Comparison of ENCODE assay signal across 9 mouse cellular contexts in the genomic region with DNA sequence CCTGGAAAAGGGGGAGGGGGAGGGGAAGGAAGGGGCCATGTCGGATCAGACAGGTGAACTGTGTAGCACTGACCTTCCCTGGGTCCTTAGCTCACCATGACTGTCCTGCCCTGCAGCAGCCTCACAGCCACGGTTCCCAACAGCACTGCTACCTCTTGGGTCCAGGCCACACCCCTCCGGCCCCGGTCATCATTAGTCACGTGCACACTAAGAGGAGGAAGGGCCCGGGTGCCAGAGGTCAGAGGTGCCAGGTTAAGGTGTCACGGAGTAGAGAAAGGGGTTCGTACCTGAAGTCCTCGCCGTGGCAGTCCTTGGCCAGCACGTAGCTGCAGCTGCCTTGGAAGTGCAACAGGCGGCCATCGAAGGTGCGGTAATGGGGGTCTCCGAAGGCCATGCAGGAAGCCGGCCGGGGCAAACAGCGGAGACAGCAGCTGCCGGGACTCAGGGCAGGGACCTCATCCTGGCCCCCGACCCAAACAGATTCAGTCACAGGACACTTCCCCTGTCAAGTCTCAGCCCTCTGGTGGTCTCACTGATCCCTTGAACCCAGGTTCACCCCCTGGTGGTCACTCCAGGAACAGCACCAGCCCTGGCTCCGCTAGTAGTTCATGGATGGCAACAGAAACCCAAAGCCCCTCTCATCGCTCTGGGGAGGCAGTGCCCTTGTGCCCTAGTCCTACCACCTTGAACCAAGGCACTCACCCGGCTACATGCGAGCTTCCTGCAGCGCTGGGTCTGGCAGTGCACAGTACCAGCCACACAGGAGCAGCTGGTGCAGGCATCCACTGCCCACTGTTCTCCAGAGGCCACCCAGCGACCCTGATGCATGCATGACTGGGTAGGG. TPM values are rescaled to one million over a fixed set of nuclear protein-coding genes. Genes with fewer than 3 reads are reported as not detected.
DNase-seq lines count a peak whose midpoint lies in the region; ATAC-seq lines count a peak whose summit lies in the region.
"Had no signal": no experiment of that assay in that cellular context is flagged by ENCODE, and none has a peak within 500 bp of the region (broad histone marks: within the 10 kb centered on the region; RNA-seq: fewer than 3 reads in every experiment).

No protein-coding gene starts in this region.

- no peak overlapping the region for H3K27ac ChIP-seq in forebrain, embryonic 14.5 days (ENCODE audit: low read depth, low read length)
- H3K27ac ChIP-seq in hindbrain, embryonic 16.5 days (ENCODE audit: low read depth, low read length), result no peak overlapping the region
- no peak overlapping the region for H3K27ac ChIP-seq in limb, embryonic 12.5 days
- H3K27ac ChIP-seq in midbrain, embryonic 12.5 days (replicated peaks), result no peak overlapping the region

- peaks cover 6% of the 10 kb centered on the region; the same call in 1 of the 2 replicates for H3K27me3 ChIP-seq in forebrain, embryonic 14.5 days (replicated peaks; ENCODE audit: control insufficient read depth, insufficient read depth, low read length)
- H3K27me3 ChIP-seq in hindbrain, embryonic 16.5 days (replicated peaks; ENCODE audit: control insufficient read depth, insufficient read depth, low read length), result peaks cover 9% of the 10 kb centered on the region
- H3K27me3 ChIP-seq in limb, embryonic 12.5 days, result no peaks in the 10 kb centered on the region
- H3K27me3 ChIP-seq in midbrain, embryonic 12.5 days, result peaks cover 35% of the 10 kb centered on the region

- no peaks in the 10 kb centered on the region for H3K9me3 ChIP-seq in forebrain, embryonic 14.5 days (replicated peaks; ENCODE audit: control insufficient read depth, low read length)
- no peaks in the 10 kb centered on the region for H3K9me3 ChIP-seq in hindbrain, embryonic 16.5 days (ENCODE audit: control insufficient read depth, low read length)
- H3K9me3 ChIP-seq in limb, embryonic 12.5 days, result no peaks in the 10 kb centered on the region
- H3K9me3 ChIP-seq in midbrain, embryonic 12.5 days, result no peaks in the 10 kb centered on the region

- peak overlapping the region; percentile 14; the same call in 1 of the 2 replicates for H3K4me3 ChIP-seq in forebrain, embryonic 14.5 days (ENCODE audit: low read depth, low read length)
- peak overlapping the region; percentile 35 for H3K4me3 ChIP-seq in hindbrain, embryonic 16.5 days (ENCODE audit: low read length)
- peak overlapping the region; percentile 26 for H3K4me3 ChIP-seq in limb, embryonic 12.5 days (replicated peaks)
- peak overlapping the region; percentile 32 for H3K4me3 ChIP-seq in midbrain, embryonic 12.5 days

- ATAC-seq in forebrain, embryonic 14.5 days, result peak; percentile 66
- ATAC-seq in hindbrain, embryonic 16.5 days, result peak; percentile 57
- ATAC-seq in limb, embryonic 12.5 days (ENCODE audit: insufficient number of reproducible peaks, insufficient read depth, low FRiP score, low TSS enrichment, low read depth), result peak; percentile 16; the same call in 1 of the 2 replicates
- ATAC-seq in midbrain, embryonic 12.5 days (ENCODE audit: low FRiP score, low read depth), result peak; percentile 63
- ATAC-seq: Patski had no signal

- DNase-seq in cerebellum, adult 11 months, result peak; percentile 30
- no peak for DNase-seq in cerebellum, adult 11-12 months
- DNase-seq in c-Kit-positive CD71-positive TER-119-negative erythroid progenitor cells, embryonic 14.5 days (ENCODE audit: low read depth), result peak; percentile 38
- DNase-seq in forebrain, embryonic 14.5 days (ENCODE audit: low spot score), result peak; percentile 76
- DNase-seq in spleen, postnatal 14 days (ENCODE audit: low spot score in 2 of 2), result peak; percentile 32 to 65

- WGBS in forebrain, embryonic 14.5 days, result 4% methylated on average over 26 of the region's 26 CpGs
- 4% methylated on average over 26 of the region's 26 CpGs for WGBS in hindbrain, embryonic 16.5 days
- WGBS in limb, embryonic 12.5 days, result 15% methylated on average over 26 of the region's 26 CpGs
- 6% methylated on average over 26 of the region's 26 CpGs for WGBS in midbrain, embryonic 12.5 days

- peaks cover 3% of the 10 kb centered on the region for H3K4me1 ChIP-seq in forebrain, embryonic 14.5 days (ENCODE audit: control insufficient read depth, insufficient read depth, low read length)
- no peaks in the 10 kb centered on the region for H3K4me1 ChIP-seq in hindbrain, embryonic 16.5 days (ENCODE audit: control insufficient read depth, insufficient read depth, low read depth, low read length)
- H3K4me1 ChIP-seq in limb, embryonic 12.5 days (replicated peaks), result peaks cover 15% of the 10 kb centered on the region
- H3K4me1 ChIP-seq in midbrain, embryonic 12.5 days, result peaks cover 9% of the 10 kb centered on the region

- peak overlapping the region; percentile 53 for H3K4me2 ChIP-seq in forebrain, embryonic 14.5 days (ENCODE audit: low read length)
- H3K4me2 ChIP-seq in hindbrain, embryonic 16.5 days (ENCODE audit: low read length), result peak overlapping the region; percentile 62
- peak overlapping the region; percentile 59 for H3K4me2 ChIP-seq in limb, embryonic 12.5 days
- H3K4me2 ChIP-seq in midbrain, embryonic 12.5 days (replicated peaks), result peak overlapping the region; percentile 63

- H3K36me3 ChIP-seq in forebrain, embryonic 14.5 days (ENCODE audit: control insufficient read depth, insufficient read depth, low read length), result no peaks in the 10 kb centered on the region
- H3K36me3 ChIP-seq in hindbrain, embryonic 16.5 days (ENCODE audit: control insufficient read depth, insufficient read depth, low read length), result no peaks in the 10 kb centered on the region
- H3K36me3 ChIP-seq in limb, embryonic 12.5 days, result peaks cover 55% of the 10 kb centered on the region
- H3K36me3 ChIP-seq in midbrain, embryonic 12.5 days, result no peaks in the 10 kb centered on the region

- H3K9ac ChIP-seq in forebrain, embryonic 14.5 days (ENCODE audit: low read length), result no peak overlapping the region
- peak overlapping the region; percentile 40; the same call in 1 of the 2 replicates for H3K9ac ChIP-seq in hindbrain, embryonic 16.5 days (ENCODE audit: low read depth, low read length)
- H3K9ac ChIP-seq in limb, embryonic 12.5 days (replicated peaks), result 0 out of 2 replicates have a peak overlapping the region, but pooled peaks have one; percentile 2
- peak overlapping the region; percentile 39; the same call in 1 of the 2 replicates for H3K9ac ChIP-seq in midbrain, embryonic 12.5 days (replicated peaks)

RNA-seq across cellular contexts. Expression of a gene that starts 13.7 kb away (rescaled TPM):
- polyA plus RNA-seq in forebrain, embryonic 14.5 days (2014; fragmentation: Nextera tagmentation; extraction: Ambion mirVana), result 0.27 TPM in 1 of 2 replicates, not detected in the other
- 0.56 TPM in 1 of 2 replicates, not detected in the other for polyA plus RNA-seq in hindbrain, embryonic 16.5 days (2015; fragmentation: Nextera tagmentation; extraction: Ambion mirVana)
- polyA plus RNA-seq in limb, embryonic 12.5 days (2016; fragmentation: Nextera tagmentation; extraction: Ambion mirVana), result 0.64 TPM in 1 of 2 replicates, not detected in the other
- not detected in 2 replicates for polyA plus RNA-seq in midbrain, embryonic 12.5 days (2016; fragmentation: Nextera tagmentation; extraction: Ambion mirVana)
- polyA plus RNA-seq: Patski had no signal

RNA-seq across cellular contexts. Expression of a gene that starts 17.4 kb away (rescaled TPM):
- polyA plus RNA-seq in forebrain, embryonic 14.5 days (2014; fragmentation: Nextera tagmentation; extraction: Ambion mirVana), result 340 and 395 TPM in 2 replicates
- polyA plus RNA-seq in hindbrain, embryonic 16.5 days (2015; fragmentation: Nextera tagmentation; extraction: Ambion mirVana), result 341 and 394 TPM in 2 replicates
- polyA plus RNA-seq in limb, embryonic 12.5 days (2016; fragmentation: Nextera tagmentation; extraction: Ambion mirVana), result 208 and 216 TPM in 2 replicates
- 210 and 211 TPM in 2 replicates for polyA plus RNA-seq in midbrain, embryonic 12.5 days (2016; fragmentation: Nextera tagmentation; extraction: Ambion mirVana)

RNA-seq across cellular contexts. Expression of a gene that starts 22.8 kb away (rescaled TPM):
- polyA plus RNA-seq in forebrain, embryonic 14.5 days (2014; fragmentation: Nextera tagmentation; extraction: Ambion mirVana), result 5.8 and 10.6 TPM in 2 replicates
- polyA plus RNA-seq in hindbrain, embryonic 16.5 days (2015; fragmentation: Nextera tagmentation; extraction: Ambion mirVana), result 15.0 and 22.9 TPM in 2 replicates
- 38.7 and 41.6 TPM in 2 replicates for polyA plus RNA-seq in limb, embryonic 12.5 days (2016; fragmentation: Nextera tagmentation; extraction: Ambion mirVana)
- 13.7 and 17.2 TPM in 2 replicates for polyA plus RNA-seq in midbrain, embryonic 12.5 days (2016; fragmentation: Nextera tagmentation; extraction: Ambion mirVana)

RNA-seq across cellular contexts. Expression of a gene that starts 41.5 kb away (rescaled TPM):
- polyA plus RNA-seq in forebrain, embryonic 14.5 days (2014; fragmentation: Nextera tagmentation; extraction: Ambion mirVana), result 0.98 and 1.4 TPM in 2 replicates
- 2.2 and 3.3 TPM in 2 replicates for polyA plus RNA-seq in hindbrain, embryonic 16.5 days (2015; fragmentation: Nextera tagmentation; extraction: Ambion mirVana)
- 1.7 and 2.2 TPM in 2 replicates for polyA plus RNA-seq in limb, embryonic 12.5 days (2016; fragmentation: Nextera tagmentation; extraction: Ambion mirVana)
- polyA plus RNA-seq in midbrain, embryonic 12.5 days (2016; fragmentation: Nextera tagmentation; extraction: Ambion mirVana), result 1.5 and 2.7 TPM in 2 replicates

RNA-seq across cellular contexts. Expression of a gene that starts 51.9 kb away (rescaled TPM):
- 1.1 and 2.5 TPM in 2 replicates for polyA plus RNA-seq in forebrain, embryonic 14.5 days (2014; fragmentation: Nextera tagmentation; extraction: Ambion mirVana)
- 2.7 and 5.1 TPM in 2 replicates for polyA plus RNA-seq in hindbrain, embryonic 16.5 days (2015; fragmentation: Nextera tagmentation; extraction: Ambion mirVana)
- 10.8 and 13.9 TPM in 2 replicates for polyA plus RNA-seq in limb, embryonic 12.5 days (2016; fragmentation: Nextera tagmentation; extraction: Ambion mirVana)
- 5.4 and 6.3 TPM in 2 replicates for polyA plus RNA-seq in midbrain, embryonic 12.5 days (2016; fragmentation: Nextera tagmentation; extraction: Ambion mirVana)

Comparison
In these comparisons a context has a peak if more than half of its experiments do, and no peak if none do; other contexts are left out.
1. ATAC-seq: peak in every context shown above with its lines; median percentile 66 in forebrain, embryonic 14.5 days; 63 in midbrain, embryonic 12.5 days; 57 in hindbrain, embryonic 16.5 days; 16 in limb, embryonic 12.5 days.